Mouse (Mus musculus) ovary, postnatal 14 days (tissue): ENCODE measurements at regions not wholly inside any gene's neighbourhood (a gene's known extent, or its start where the extent isn't known, plus 50 kb on each side); places are given as distances from the start of the nearest gene placed in this dataset.

Experiments
- DNase-seq: peaks from one replicate; pipeline ENCODE4 v3.0.0; 2022; ENCODE audit warnings: low spot score

DNA sequence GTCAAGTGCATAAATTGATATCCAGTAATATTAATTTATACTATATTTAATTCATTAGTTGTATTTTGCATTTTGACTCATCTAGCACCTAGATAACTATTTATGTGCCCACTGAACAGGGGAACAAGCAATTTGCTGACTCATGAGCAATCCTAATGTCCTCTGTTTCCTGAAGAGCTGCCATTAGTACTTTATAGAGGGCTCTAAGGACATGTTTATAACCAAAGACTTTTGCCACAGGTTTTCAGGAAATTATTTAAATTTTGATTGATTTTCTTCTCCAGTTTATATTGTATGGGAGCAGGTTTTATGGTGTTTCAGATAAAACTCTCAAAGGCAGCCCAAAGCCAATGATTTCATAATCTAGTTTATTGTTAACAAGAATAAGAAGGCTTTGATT lies 1018.4 kb downstream of the Car8 start:
- no peak for DNase-seq

DNA sequence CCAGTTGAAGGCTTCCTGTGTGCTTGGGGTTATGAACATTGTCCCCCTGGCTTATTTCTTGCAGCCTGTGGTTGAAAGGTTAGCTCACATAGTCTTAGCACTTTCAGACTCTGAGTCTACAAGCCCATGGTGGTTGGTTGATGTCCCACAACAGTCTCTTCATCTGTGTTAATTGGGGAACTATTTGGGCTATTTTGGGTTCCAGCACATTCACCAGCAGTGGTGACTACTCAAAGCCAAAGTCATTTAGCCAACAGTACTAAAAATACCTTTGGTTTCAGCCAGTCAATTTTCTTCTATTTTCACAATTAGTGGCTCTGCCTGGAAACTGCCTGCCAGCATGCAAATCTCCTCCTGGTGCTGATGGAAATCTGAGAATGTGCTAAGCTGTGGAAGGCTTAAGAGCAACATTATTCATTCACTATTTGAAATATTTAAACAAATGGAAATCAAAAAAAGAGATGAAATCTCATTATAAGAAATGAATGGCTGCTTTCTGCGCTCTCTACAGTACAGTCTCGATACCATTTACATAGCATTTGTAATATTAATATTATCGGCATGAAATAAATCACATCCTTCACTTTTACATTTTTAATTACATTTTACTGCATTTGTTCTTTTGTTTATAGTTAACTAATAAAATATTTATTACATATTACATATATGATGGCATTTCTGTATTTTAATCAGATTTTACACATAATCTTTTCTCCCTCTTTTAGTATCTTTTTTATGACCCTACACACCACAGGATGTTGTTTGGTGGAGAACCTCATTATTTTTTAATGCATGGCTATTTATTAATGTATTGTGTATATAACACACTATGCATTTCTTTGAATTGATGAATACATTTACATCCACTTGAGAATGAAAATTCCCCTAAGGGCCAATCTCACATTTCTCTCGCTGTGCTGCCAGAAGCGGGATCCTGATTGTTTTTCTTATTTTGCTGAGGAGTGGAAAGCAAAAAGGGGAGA lies 1023.5 kb downstream of the Car8 start:
- DNase-seq, result no peak

DNA sequence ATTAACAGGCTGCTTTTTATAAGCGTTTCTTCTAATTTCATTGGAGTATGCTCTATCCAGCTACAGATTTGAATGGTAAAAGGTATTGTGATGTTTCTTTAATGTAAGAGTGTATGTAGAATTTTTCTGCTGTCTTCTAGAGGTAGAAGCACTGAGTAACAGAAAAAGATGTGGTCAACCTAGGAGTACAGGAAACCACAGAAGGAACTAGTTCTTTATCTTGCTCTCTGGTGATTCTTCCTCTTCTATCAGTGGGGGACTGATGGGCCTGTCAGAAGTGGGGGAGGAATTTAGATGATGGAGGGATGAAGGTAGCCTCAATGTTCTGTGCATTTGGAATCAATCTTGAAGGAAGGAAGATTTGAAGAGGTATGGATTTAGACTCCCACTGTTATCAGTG lies 1031.9 kb downstream of the Car8 start:
- DNase-seq, result no peak

DNA sequence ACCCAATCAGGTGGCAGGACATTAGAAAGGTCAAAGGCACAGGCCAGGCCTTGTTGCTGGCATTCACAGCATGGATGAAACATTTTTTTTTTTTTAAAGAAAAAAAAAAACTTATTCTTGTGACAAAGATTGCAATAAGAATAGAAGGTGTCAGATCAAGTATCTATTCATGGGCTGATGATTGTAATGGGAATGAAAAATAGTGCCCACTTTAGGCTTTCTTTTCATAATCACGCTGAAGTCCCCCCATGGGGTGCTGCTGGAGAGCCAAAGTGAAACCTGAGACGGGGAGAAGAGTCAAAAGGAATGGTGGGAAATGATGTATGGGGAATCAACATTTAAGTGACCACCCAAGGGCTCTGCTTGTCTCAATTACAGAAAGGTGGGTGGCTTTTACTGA lies 1037.0 kb downstream of the Car8 start:
- no peak for DNase-seq

DNA sequence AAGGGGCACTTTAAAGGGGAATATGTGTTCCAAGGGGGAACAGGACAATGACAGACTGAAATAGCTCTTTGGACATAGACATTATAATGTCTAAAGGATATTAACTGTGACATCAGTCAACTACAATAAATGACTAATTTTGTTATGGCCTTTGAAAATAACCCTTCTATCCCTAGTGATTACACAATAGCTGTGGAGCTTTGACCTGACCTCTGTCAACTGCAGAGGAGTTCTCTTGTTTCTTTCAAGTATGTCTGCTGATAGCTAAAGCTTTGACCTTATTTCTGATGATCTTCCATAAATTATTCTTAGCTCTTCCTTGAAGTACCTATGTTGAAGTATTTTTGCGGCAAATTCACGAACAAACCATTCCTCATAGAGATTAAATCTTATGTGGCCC lies 1038.9 kb downstream of the Car8 start:
- no peak for DNase-seq

DNA sequence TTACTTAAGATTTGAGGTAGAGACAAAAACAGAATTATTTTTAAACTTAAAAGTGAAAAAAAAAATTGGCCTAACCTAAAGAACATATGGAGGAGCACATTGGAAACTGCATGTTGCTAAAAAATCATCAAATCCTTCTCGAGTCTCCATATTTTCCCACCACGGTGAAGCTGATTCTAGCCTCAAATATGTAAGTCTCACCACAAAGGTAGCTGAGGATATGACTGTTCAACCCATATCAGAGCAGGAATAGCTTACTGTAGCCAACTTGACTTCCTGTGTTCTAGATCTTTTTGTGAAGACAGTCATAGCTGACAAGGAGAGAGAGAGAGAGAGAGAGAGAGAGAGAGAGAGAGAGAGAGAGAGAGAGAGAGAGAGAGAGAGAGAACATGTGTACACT lies 1039.8 kb downstream of the Car8 start:
- no peak for DNase-seq

DNA sequence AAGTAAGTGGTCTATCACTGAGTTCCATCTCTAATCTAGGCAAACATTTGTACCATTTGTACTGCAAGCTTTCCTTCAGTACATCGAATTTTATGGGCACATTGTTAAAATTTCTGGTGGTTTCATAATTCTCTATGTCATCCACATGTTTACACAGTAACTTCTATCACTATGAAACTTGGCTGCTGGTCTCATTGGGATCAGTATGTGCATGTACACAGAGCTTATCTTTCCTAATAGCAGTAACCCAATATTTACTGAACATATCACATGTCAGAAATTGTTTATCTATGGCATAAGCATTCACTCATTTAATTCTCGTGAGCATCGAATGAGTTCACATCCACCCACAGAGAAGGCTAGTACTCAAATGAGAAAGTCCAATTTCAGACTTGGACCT lies 1042.3 kb downstream of the Car8 start:
- DNase-seq, result no peak

DNA sequence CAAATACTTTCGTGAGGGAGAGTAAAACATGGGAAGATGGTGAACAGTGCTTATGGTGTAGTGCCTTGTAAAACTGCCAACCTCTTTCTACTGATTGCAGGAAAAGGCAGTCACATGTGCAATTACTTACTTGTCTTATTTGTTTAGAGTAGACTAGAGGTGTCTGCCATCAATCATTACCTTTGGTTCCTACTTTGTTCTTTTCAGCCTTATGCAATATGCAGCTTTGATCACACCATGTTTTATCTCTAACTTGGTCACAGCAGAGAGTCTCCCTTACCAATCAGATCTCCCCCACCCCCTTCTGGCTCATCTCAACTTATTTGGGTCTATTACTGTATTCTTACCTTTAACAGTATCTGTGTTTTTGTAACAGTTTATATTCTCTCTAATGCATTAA lies 1043.2 kb downstream of the Car8 start:
- DNase-seq, result no peak

DNA sequence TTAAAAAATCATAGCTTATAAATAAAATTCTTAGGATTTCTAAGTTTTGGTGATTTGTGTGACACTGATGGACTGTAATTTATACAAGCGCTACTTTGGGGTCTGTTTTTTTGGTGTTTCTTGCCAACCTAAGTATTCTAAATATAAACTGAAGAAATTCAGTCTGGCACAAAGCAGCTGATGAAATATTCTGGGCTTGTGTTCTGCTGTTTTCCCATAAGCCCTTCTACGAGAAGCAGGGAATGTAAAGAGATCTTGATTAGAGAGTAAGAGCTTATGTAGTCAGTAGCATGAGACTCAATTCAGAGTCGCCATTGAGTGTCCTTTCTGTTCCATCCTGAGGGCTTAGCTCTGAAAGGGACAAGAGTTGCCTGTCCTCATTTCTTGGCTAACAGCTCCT lies 1046.9 kb downstream of the Car8 start:
- no peak for DNase-seq

DNA sequence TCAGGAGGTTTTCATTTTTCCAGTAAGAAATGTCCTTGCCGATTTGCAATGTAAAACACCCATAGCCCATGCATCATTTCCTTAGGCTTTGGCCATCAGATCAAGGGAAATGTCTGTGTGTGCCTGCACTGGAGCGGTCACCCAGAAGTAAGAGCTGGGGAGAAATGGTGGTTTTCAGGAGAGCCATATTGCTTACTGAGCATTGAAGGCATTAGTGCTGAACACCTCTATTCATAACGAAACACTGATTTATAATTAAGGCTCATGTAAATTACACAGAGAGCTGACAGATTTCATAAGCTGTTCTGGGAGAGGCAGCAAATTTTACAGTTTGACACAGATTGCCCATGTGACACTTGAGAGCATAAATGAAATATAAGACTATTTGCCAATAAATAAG lies 1047.6 kb downstream of the Car8 start:
- no peak for DNase-seq

DNA sequence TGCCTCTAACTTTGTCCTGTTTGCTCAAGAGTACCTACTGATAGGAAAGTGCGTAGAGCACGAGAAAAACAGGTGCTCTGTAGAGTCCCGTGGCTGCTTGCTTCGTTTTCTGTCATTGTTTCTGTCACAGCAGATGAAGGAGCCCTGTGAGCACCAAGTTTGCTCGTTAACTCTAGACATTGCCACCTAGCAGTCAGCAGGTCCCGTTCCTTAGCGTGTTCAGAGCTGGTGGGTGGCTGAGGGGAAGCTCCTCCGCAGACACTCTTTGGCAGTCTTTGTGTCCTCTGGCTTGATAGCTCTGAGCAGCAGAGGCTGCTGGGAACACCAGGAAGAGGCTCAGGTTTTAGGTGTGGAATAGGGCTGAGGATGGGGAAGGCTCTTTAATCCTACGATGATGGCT lies 1063.8 kb downstream of the Car8 start:
- DNase-seq, result no peak

DNA sequence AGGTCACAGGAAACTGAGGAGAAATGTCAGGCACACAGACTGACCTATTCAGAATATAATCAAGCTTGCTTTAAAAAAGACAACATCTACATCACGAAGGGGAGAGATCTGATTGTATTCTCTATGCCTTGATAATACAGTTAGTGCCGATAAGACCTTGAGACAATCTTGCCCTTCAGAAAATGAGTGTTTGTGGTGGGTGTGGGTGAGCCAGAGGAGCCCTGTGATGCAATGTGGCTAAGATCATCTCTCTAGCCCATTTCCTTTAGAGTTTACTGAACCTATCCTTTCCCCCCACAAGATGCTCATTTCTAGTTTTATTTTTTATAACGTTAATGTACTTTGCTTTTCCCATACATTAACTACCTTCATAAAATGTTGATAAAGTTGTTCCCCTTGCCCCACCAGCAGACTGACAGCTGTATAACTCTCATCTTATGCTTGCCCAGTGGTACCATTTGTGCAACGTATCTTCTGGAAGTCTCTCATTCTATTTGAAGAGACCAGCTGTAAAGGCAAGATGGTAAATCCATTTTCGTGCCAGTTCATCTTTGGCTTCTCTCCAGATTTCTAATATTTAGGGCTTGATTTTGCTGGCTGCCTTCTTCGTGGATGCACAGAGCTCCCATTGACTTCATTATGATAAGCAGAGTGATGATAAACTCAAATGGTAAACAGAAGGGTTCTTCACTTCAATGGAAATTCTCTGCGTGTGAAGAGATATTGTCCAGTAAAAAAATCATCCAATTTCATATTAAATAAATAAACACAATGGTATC lies 1066.1 kb downstream of the Car8 start:
- DNase-seq, result no peak

DNA sequence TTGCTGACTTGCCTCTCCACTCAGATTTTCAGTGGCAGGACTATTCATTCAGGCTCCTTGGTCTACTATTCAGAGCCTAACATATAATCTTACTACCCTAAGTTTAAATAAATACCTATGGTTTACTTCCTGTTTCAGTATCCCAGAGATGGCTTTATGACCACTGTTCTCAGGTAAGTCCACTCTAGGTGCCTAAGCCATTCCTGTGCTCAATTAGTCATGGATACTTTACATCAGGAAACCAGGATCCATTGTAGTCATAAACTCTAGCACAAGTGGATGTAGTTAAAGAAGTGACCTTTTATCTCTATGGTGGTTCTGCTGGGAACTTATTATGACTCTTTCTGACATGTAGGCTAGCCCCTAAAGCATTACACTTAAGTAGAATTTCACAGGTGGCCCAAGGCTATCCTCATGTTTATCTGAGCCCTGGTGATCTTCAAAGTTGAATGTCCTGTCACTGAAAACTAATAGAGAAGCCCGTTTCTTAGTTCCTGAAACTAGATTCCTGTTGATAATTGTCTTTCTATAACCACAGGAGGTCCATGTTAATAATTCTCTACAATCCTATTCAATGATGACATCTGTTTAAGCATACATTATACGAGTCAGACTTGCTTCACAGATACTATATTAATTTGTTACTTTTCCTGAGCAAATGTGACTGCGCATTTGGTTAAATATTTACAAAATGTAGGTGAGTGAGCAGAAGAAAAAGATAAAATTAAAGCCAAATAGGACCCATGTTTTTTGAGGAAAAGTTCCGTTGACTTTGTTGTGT lies 1067.0 kb downstream of the Car8 start:
- DNase-seq, result no peak

DNA sequence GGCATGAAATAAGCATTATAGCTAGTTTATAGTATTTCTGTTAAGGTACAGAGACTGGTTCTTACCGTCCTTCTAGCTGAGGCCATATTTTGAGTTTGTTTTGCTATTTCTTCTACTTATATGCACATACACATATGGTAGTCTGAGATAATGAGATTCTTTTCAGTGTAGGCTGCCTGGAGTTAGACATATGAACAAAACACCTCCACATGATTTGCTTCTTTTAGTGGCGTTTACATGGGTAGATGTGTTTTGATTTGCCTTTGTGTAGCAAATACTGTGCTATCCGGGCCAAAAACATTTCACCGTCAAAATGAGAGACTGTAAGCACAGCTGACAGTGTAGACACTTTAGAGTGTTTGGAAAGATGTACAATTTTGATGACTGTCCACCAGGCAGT lies 1077.4 kb downstream of the Car8 start:
- DNase-seq, result no peak

DNA sequence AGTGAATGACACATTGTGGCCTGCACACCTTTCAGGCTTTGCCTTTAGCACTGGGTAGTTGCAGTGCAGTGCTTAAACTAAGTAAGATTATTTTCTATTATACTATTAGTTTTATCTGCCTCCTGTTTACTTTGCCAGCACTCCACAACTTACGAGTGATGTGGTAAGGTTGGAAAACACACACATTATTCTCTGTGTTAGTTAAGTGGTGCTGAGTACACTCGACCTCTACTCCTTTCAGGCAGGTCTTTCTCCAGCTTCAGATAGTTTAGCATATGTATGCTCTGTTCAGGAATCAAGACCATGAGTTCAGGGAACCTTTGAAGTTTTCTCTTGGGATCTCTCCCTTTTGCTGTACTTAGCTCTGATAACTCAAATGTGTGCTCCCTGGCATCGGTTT lies 1081.0 kb downstream of the Car8 start:
- no peak for DNase-seq

DNA sequence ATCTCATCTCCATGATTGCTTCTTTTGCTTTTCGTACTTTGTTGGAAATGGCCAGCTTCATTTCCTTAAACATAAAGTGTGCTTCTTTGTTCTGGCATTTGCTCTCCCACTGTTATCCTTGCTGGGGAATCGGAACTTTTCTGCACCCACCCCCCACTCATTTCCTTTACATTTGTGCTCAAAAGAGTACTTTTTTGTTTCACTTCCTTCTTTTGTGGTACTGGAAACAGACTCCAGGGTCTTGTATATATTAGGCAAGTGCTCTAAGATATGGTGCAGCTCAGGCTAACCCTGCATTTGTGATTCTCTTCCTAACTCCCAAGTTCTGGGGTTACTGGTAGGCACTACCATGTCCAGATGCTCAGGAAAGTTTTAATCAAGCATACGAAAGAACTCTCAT lies 1084.6 kb downstream of the Car8 start:
- no peak for DNase-seq

DNA sequence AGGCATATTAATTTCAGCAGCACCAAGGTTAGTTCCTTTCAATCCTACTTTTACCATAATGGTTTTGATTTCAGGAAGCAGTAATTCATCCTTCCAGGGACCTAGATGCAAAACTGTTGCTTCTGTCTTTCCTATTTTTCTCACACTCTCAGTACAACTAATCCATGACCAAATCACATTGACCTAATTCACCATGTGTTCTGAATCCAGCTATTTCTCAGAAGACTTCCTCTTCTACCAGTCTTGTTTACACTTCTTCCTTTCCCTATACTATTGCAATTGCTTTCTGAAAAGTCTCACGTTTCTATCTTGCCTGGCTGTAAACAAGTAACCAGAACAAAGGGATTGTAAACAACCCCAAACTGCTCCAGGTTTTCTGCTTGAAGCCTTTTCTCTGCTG lies 1085.0 kb downstream of the Car8 start:
- DNase-seq, result no peak

DNA sequence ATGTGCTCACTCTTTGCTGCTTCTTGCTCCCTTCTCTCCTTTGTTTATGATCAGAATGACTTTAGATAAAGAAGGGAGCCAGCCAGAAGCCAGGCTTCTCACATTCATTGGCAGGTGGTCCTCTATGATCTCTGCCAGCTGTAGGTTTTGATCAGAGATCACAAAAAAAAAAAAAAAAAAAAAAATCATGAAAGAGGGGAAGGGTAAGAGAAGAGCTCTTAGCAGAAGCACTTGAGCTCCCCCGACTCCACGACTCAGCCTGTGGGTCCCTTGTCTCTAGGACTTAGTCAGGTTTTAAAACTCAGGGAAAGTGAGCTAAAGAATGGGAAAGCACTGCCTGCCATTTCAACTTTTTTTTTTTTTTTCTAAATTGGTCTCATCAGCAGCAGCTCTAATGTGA lies 1093.1 kb downstream of the Car8 start:
- DNase-seq, result no peak

DNA sequence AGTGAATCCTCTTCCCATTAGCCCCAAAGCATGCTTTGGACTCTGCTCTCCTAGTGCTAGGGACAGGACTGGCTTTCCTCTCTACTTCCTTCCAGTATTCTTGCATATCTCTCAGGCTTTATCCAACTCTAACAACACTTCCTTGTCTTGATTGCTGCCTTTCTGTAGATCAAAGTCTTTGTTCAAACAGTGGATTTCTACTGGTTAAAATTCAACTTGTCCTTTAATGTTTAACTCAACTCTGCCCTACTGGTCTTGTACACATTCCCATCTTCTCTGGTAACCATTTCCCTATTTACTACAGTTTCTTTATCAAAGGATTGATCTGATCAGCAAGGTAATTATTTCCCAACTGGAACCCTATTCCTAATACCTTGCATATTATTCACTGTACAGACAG lies 1094.6 kb downstream of the Car8 start:
- no peak for DNase-seq

DNA sequence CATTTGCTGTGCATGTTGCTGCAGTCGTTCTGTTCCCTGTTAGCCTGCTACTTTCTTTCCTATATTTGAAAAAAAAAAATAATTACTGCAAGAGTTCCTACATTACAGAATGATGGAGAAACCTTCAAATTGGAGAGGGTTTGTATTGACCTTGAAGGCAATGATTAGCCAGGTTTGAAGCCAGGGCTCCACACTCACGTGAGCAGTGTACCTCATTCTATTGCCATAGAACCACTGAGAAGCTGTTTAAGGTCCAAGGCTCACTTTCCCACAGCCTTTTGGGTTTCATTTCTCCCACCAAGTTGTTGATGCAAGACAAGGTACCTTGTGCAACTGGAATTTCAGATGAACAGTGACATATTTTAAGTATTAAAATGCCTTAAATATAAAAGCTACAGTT lies 1095.2 kb downstream of the Car8 start:
- DNase-seq, result no peak

DNA sequence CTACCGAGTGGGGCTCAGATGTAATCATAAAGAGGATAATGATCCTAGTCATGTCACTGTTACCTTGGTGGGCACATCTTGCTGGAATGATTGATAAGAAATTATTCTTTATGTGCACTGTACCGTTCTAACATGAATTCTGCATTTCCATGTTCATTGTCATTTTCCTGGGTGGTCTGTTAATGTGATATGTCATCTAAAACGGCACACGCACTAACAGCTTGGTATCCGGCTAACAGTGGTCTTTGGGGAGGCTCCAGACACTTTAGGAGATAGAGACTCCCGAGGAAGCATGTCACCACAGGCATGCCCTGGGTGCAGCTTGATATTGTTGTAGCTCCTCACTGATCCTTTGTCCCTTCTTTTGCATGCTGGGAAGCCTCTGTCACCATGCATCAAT lies 1096.1 kb downstream of the Car8 start:
- no peak for DNase-seq

DNA sequence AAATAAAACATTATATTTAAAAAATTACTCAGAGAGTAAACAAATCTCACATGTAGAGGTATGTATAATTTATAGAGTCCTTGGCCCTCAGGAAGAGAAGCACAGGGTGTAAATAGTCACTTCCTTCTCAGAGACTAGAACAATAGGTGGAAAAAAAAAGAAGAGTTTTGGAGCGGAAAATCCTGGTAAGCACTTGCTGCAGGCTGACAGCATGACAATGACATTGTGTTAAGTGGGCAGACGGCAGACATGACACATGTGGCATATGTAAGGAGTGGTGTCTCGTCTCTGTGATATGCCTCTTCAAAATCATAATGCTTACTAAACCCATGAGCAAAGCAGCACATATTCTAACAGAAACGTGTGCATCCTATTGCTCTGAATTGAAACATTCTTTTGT lies 1126.7 kb downstream of the Car8 start:
- DNase-seq, result no peak

DNA sequence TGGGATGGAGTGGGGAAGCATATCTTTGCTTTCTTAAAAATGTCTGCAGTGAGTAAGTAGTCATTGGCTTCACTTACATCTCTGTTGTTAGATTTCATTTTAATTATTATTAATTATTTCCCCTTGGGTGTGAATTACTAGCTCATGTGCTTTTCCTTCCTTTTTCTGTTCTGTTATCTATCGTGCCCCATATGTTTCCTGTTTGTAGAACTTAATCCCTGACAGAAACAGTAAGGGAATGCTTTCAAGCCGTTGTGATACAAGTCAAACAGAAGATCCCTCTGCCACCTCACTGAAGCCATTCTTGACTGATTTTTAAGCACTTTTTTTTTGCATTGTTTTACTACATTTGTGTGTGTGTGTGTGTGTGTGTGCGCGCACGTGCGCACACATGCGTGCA lies 1145.9 kb downstream of the Car8 start:
- no peak for DNase-seq
